Mouse (Mus musculus) layer of hippocampus, adult 2 months (tissue): ENCODE results near the gene Spaca6. TPM values are rescaled to one million over a fixed set of nuclear protein-coding genes. Genes with fewer than 3 reads are reported as not detected.

Source experiments
- DNase-seq, 2 experiments: peaks; one replicate each; pipeline ENCODE4 v3.0.0; 2022; ENCODE audit warnings: low spot score in 2 of 2
- H3K27ac ChIP-seq: fragments of 200-600 bp; 2 replicates; pipeline ENCODE4 v1.8.1; 2022
- H3K4me3 ChIP-seq: fragments of 200-600 bp; 2 replicates; pipeline ENCODE4 v1.8.1; 2022; ENCODE audit warnings: mild to moderate bottlenecking
- CTCF ChIP-seq: fragments of 200-600 bp; conservative IDR thresholded peaks from 2 replicates; pipeline ENCODE4 v1.8.1; 2022; ENCODE audit warnings: antibody characterized with exemption, mild to moderate bottlenecking, moderate library complexity
- total RNA-seq, 2 experiments: library from RNA; stranded (reverse); gene quantifications; 2 replicates each; pipeline ENCODE4 v1.2.3; 2021

The Spaca6 gene
- total RNA-seq, 2 experiments from 2014 or later = 109 to 126 TPM

- Histone ChIP-seq H3K4me3 (no peak within 1 kb of the TSS), H3K27ac (no peak within 1 kb of the TSS)
- TF ChIP-seq CTCF = no peak
- DNase-seq = no peak
These were observed 28.3 kb downstream of the Spaca6 start, which contains the start of gene Has1 for GRCm38 (mm10) chr17:17855064-17855838. Has1 (minus strand) TSS chr17:17855205.

GRCm38 (mm10) chr17:17856612-17857011, 29.7 kb downstream of the Spaca6 start:
- no peak for TF ChIP-seq CTCF
- H3K27ac ChIP-seq = no peak overlapping the region
- DNase-seq = no peak
- H3K4me3 ChIP-seq = no peak overlapping the region

GRCm38 (mm10) chr17:17857446-17857845, 30.5 kb downstream of the Spaca6 start:
- DNase-seq = no peak
- Histone ChIP-seq H3K27ac (no peak overlapping the region), H3K4me3 (no peak overlapping the region)
- TF ChIP-seq CTCF = no peak

GRCm38 (mm10) chr17:17860110-17860509, 33.2 kb downstream of the Spaca6 start:
- H3K27ac ChIP-seq = no peak overlapping the region
- TF ChIP-seq CTCF = peak; percentile 35

GRCm38 (mm10) chr17:17862360-17862759, 35.4 kb downstream of the Spaca6 start:
- DNase-seq = no peak
- no peak for TF ChIP-seq CTCF
- H3K27ac ChIP-seq = no peak overlapping the region
- no peak overlapping the region for H3K4me3 ChIP-seq

More at GRCm38 (mm10) chr17:17860110-17860509, 33.2 kb downstream of the Spaca6 start:
- DNase-seq = no peak
- H3K4me3 ChIP-seq = no peak overlapping the region

- no peak overlapping the region for H3K27ac ChIP-seq
- no peak for TF ChIP-seq CTCF
- H3K4me3 ChIP-seq = no peak overlapping the region
- DNase-seq = no peak
These were observed 38.2 kb downstream of the Spaca6 start for GRCm38 (mm10) chr17:17865168-17865567.

GRCm38 (mm10) chr17:17866801-17867469, 40.0 kb downstream of the Spaca6 start:
- TF ChIP-seq CTCF = no peak

GRCm38 (mm10) chr17:17870892-17871550, 44.1 kb downstream of the Spaca6 start:
- DNase-seq = no peak
- Histone ChIP-seq H3K27ac (no peak overlapping the region), H3K4me3 (no peak overlapping the region)
- no peak for TF ChIP-seq CTCF

More at GRCm38 (mm10) chr17:17866801-17867469, 40.0 kb downstream of the Spaca6 start:
- H3K4me3 ChIP-seq = no peak overlapping the region
- peak in 1 of 2 experiments; percentile 44 for DNase-seq
- no peak overlapping the region for H3K27ac ChIP-seq

GRCm38 (mm10) chr17:17871697-17872096, 44.7 kb downstream of the Spaca6 start:
- no peak overlapping the region for H3K4me3 ChIP-seq
- TF ChIP-seq CTCF = no peak
- no peak overlapping the region for H3K27ac ChIP-seq
- DNase-seq = no peak

GRCm38 (mm10) chr17:17879347-17879746, 52.4 kb downstream of the Spaca6 start:
- TF ChIP-seq CTCF = no peak

GRCm38 (mm10) chr17:17882672-17883071, 55.7 kb downstream of the Spaca6 start:
- DNase-seq = no peak
- Histone ChIP-seq H3K27ac (no peak overlapping the region), H3K4me3 (no peak overlapping the region)
- TF ChIP-seq CTCF = no peak

More at GRCm38 (mm10) chr17:17879347-17879746, 52.4 kb downstream of the Spaca6 start:
- no peak for DNase-seq
- Histone ChIP-seq H3K27ac (no peak overlapping the region), H3K4me3 (no peak overlapping the region)

GRCm38 (mm10) chr17:17883840-17884239, 56.9 kb downstream of the Spaca6 start, which contains the start of gene Fpr1:
Fpr1 (minus strand) TSS chr17:17883940.
- no peak for DNase-seq
- no peak within 1 kb of the TSS for H3K27ac ChIP-seq
- no peak for TF ChIP-seq CTCF
- no peak within 1 kb of the TSS for H3K4me3 ChIP-seq

GRCm38 (mm10) chr17:17887774-17888248, 60.9 kb downstream of the Spaca6 start, which contains the start of the genes Fpr2 and Fpr3:
Fpr2 (plus strand) TSS chr17:17887824.
Fpr3 (plus strand) TSS chr17:17887852.
- no peak within 1 kb of the TSS for H3K4me3 ChIP-seq
- DNase-seq = no peak
- no peak within 1 kb of the TSS for H3K27ac ChIP-seq
- no peak for TF ChIP-seq CTCF
